Mouse (Mus musculus): Measurements from ENCODE around the gene Gm28053. TPM values are rescaled to one million over a fixed set of nuclear protein-coding genes. Genes with fewer than 3 reads are reported as not detected.
A peak's percentile ranks its signal among the peaks of the same experiment; 100 is the strongest.
"Not testable (repeated sequence)": the region's sequence is repeated elsewhere in the genome, so short reads cannot be mapped to it uniquely, and the experiment has no call there.

Gene Gm28053
- polyA plus RNA-seq, 1 experiment from 2014 or later: 2.3 TPM

DNA sequence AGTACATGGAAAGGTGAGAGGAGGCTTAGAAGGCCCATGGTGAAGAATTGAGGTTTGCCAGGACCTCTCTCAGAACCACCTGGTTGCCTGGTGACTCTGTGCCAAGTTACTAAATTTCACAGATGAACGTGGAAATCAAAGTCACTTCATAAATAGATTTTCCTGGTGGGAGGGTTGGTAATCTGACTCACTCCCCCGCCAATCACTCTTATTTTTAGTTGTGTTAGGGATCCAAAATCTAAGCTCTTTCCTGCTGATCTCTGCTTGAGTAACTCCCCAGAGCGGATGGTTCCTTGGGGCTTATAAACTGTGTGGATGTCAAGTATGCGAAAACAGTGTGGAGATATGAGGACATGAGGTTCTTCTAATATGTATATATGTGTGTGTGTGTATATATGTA is 36.1 kb upstream of the Gm28053 start:
- H3K27ac ChIP-seq (ENCODE audit: low read depth, low read length): no peak overlapping the region

DNA sequence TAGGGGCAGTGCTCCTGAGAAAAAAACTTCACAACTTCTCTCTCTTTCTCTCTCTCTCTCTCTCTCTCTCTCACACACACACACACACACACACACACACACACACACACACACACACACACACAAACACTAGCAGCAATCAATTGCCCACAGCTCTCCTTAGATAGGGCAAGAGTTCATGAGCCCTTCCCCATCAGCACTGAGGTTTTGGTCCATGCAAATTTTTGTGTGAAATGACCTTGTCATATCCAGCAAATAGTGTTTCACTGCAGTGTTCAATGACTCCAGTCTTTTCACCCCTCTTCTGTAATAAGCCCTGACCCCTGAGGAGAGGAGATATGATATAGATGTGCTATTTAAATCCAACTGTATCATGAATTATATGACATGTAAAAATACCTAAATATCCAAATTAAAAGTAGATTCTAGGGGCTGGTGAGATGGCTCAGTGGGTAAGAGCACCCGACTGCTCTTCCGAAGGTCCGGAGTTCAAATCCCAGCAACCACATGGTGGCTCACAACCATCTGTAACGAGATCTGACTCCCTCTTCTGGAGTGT is 35.1 kb upstream of the Gm28053 start:
- not testable (repeated sequence) for H3K4me1 ChIP-seq (replicated peaks; ENCODE audit: control insufficient read depth, insufficient read depth, low read length); H3K27ac ChIP-seq (ENCODE audit: low read depth, low read length); H3K9ac ChIP-seq (ENCODE audit: low read depth, low read length); H3K9me3 ChIP-seq (ENCODE audit: control insufficient read depth); H3K4me2 ChIP-seq (replicated peaks; ENCODE audit: low read depth); ATAC-seq; H3K27me3 ChIP-seq (replicated peaks; ENCODE audit: control insufficient read depth, insufficient read depth, low read length); H3K4me3 ChIP-seq (ENCODE audit: low read depth, low read length); H3K36me3 ChIP-seq (ENCODE audit: control insufficient read depth, insufficient read depth)
- WGBS: 97% methylated on average over 3 of the region's 4 CpGs

More for the DNA sequence above, 36.1 kb upstream of the Gm28053 start:
- ATAC-seq: no peak
- WGBS: 76% methylated on average over 4 of the region's 4 CpGs
- no peak overlapping the region for H3K4me2 ChIP-seq (replicated peaks; ENCODE audit: low read depth)
- no peaks in the 10 kb centered on the region for H3K4me1 ChIP-seq (replicated peaks; ENCODE audit: control insufficient read depth, insufficient read depth, low read length)
- H3K4me3 ChIP-seq (ENCODE audit: low read depth, low read length): no peak overlapping the region
- H3K9ac ChIP-seq (ENCODE audit: low read depth, low read length): no peak overlapping the region
- H3K27me3 ChIP-seq (replicated peaks; ENCODE audit: control insufficient read depth, insufficient read depth, low read length): no peaks in the 10 kb centered on the region
- H3K9me3 ChIP-seq (ENCODE audit: control insufficient read depth): no peaks in the 10 kb centered on the region
- TF ChIP-seq CTCF (IDR thresholded peaks at IDR 0.05; ENCODE audit: low read depth): no peak
- H3K36me3 ChIP-seq (ENCODE audit: control insufficient read depth, insufficient read depth): no peaks in the 10 kb centered on the region

DNA sequence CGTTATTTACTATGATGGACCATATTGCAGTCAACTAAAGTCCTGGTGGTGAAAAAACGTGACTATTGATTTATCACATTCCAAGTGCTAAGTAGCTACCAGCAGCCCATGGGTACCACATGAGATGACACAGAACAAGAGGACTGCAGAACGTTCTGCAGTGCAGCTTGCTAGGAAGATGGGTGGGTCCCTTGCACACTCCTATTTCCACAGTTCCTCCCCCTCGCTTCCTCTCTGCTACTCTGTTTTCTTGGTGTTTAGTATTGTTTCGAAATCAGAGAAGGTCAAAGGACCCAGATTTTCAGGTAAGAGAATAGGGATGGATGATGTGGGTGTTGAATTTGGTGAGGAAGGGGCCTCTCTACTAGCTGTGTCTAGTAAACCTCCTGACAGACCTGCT is 34.1 kb upstream of the Gm28053 start, which contains the start of gene Gimap4:
Gene Gimap4, plus strand, starts transcription at position 231 of the 400 bp plus-strand sequence.
- no peak within 1 kb of the TSS; the same call in 1 of the 2 replicates for H3K27ac ChIP-seq (ENCODE audit: low read depth, low read length)

DNA sequence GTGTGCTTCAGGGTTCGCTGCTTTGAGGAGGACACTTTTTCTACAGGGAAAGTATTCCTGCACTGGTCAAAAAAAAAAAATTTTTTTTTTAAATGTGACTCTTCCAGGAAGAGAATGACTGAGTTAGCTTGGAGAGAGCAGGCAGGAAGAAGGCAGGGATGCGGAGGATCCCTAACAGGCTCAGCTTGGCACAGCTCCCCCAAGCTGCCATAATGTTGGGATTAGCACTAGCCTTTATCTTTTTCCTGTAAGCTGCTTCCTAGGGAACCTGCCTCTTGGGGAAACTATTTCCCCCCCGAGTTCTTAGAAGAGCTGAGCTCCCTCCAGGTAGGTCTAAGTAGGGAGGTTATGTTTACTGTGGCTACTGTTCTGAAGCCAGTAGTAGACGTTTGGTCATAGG is 33.6 kb upstream of the Gm28053 start:
- H3K4me3 ChIP-seq (ENCODE audit: low read depth, low read length): no peak overlapping the region
- no peaks in the 10 kb centered on the region for H3K4me1 ChIP-seq (replicated peaks; ENCODE audit: control insufficient read depth, insufficient read depth, low read length)
- 0 out of 2 replicates have a peak overlapping the region, but pooled peaks have one; percentile 17 for H3K4me2 ChIP-seq (replicated peaks; ENCODE audit: low read depth)
- no peaks in the 10 kb centered on the region for H3K27me3 ChIP-seq (replicated peaks; ENCODE audit: control insufficient read depth, insufficient read depth, low read length)
- H3K36me3 ChIP-seq (ENCODE audit: control insufficient read depth, insufficient read depth): no peaks in the 10 kb centered on the region
- no peaks in the 10 kb centered on the region for H3K9me3 ChIP-seq (ENCODE audit: control insufficient read depth)
- WGBS: 69% methylated on average over 4 of the region's 4 CpGs
- H3K9ac ChIP-seq (ENCODE audit: low read depth, low read length): no peak overlapping the region
- no peak for ATAC-seq
- TF ChIP-seq CTCF (IDR thresholded peaks at IDR 0.05; ENCODE audit: low read depth): 0 out of 2 replicates have a peak, but pooled peaks have one; percentile 5
- H3K27ac ChIP-seq (ENCODE audit: low read depth, low read length): no peak overlapping the region; the same call in 1 of the 2 replicates

More for the DNA sequence above, 34.1 kb upstream of the Gm28053 start, which contains the start of gene Gimap4:
- 0 out of 2 replicates have a peak within 1 kb of the TSS, but pooled peaks have one; percentile 17 for H3K4me2 ChIP-seq (replicated peaks; ENCODE audit: low read depth)
- H3K9ac ChIP-seq (ENCODE audit: low read depth, low read length): no peak within 1 kb of the TSS
- H3K9me3 ChIP-seq (ENCODE audit: control insufficient read depth): no peaks in the 10 kb centered on the region
- whole genome bisulfite sequencing: 63% methylated on average over 5 of the region's 5 CpGs
- H3K4me3 ChIP-seq (ENCODE audit: low read depth, low read length): no peak within 1 kb of the TSS
- ATAC-seq: no peak
- TF ChIP-seq CTCF (IDR thresholded peaks at IDR 0.05; ENCODE audit: low read depth): no peak
- H3K4me1 ChIP-seq (replicated peaks; ENCODE audit: control insufficient read depth, insufficient read depth, low read length): no peaks in the 10 kb centered on the region
- H3K27me3 ChIP-seq (replicated peaks; ENCODE audit: control insufficient read depth, insufficient read depth, low read length): no peaks in the 10 kb centered on the region
- H3K36me3 ChIP-seq (ENCODE audit: control insufficient read depth, insufficient read depth): no peaks in the 10 kb centered on the region

DNA sequence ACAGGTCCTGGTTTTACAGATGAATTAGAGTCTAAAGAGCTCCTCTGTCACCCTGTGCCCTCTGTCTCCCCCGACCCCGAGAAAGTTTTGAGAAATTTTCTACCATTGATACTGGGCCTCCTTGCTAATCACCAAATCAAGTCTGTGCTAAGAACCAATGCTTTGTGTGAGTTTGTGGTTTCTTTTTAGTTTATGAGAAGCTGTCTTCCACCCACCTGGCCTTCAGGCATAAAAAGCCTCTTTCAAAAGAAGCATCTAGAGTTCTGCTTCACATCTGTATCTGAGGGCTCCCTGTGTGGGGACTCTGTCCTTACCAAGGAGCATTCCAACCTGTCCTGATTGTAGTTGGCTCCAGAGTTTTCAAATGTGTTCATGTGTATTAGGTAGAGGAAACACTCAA is 33.2 kb upstream of the Gm28053 start:
- Histone ChIP-seq H3K4me3 (ENCODE audit: low read depth, low read length) (no peak overlapping the region), H3K9ac (ENCODE audit: low read depth, low read length) (no peak overlapping the region), H3K27me3 (replicated peaks; ENCODE audit: control insufficient read depth, insufficient read depth, low read length) (no peaks in the 10 kb centered on the region), H3K4me1 (replicated peaks; ENCODE audit: control insufficient read depth, insufficient read depth, low read length) (no peaks in the 10 kb centered on the region), H3K4me2 (replicated peaks; ENCODE audit: low read depth) (no peak overlapping the region), H3K27ac (ENCODE audit: low read depth, low read length) (no peak overlapping the region; the same call in 1 of the 2 replicates), H3K9me3 (ENCODE audit: control insufficient read depth) (no peaks in the 10 kb centered on the region), H3K36me3 (ENCODE audit: control insufficient read depth, insufficient read depth) (no peaks in the 10 kb centered on the region)
- no peak for TF ChIP-seq CTCF (IDR thresholded peaks at IDR 0.05; ENCODE audit: low read depth)
- WGBS: 94% methylated on average over 2 of the region's 2 CpGs
- no peak for ATAC-seq

DNA sequence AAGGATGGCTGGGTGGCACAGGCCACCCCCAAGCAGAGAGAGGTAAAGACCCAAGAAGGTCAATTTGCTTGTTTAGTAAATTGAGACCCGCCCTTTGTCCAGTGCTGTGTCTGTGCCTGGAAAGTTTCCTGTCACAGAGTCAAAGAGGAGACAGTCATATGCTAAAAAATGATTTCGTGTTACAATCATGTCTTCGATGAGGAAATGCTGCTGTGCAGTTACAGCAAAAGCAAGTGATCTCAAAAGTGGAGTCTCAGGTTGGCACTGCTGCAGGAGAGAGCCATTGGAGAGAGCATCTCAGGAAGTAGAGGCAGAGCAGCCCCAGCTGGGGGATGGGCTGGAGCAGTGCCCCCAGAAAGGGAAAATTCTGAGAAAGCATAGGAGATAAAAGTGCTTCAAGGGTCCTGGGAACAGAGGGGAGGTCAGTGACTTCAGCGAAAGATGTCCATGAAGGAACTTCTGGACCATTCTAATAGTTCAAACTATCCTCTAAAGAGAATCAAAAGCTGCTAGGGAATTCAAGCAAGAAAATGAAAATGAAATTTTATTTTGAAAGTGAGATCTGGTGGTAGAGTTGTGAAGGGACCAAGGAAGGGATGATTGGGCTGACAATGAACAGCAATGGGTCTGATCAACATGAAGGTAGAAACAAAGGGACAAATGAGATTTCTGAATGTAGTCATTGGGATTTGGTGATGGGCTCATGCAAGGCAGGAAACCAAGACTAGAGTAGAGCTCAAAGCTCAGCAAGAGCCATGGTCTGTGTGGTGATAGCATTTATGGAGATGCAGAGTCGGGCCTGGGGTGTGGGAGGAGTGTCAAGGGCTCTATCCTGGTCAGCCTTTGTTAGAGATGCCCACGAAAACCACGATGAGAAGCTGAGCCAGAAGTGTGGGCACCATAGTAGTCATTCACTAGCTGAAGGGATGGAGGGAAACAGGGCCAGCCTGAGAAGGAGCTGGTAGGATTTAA is 32.4 kb upstream of the Gm28053 start:
- no peak for TF ChIP-seq CTCF (IDR thresholded peaks at IDR 0.05; ENCODE audit: low read depth)
- H3K4me3 ChIP-seq (ENCODE audit: low read depth, low read length): no peak overlapping the region
- H3K27me3 ChIP-seq (replicated peaks; ENCODE audit: control insufficient read depth, insufficient read depth, low read length): no peaks in the 10 kb centered on the region
- no peak overlapping the region for H3K9ac ChIP-seq (ENCODE audit: low read depth, low read length)
- no peaks in the 10 kb centered on the region for H3K4me1 ChIP-seq (replicated peaks; ENCODE audit: control insufficient read depth, insufficient read depth, low read length)
- 87% methylated on average over 7 of the region's 7 CpGs for WGBS
- H3K4me2 ChIP-seq (replicated peaks; ENCODE audit: low read depth): no peak overlapping the region
- H3K27ac ChIP-seq (ENCODE audit: low read depth, low read length): no peak overlapping the region
- ATAC-seq: no peak
- no peaks in the 10 kb centered on the region for H3K9me3 ChIP-seq (ENCODE audit: control insufficient read depth)
- H3K36me3 ChIP-seq (ENCODE audit: control insufficient read depth, insufficient read depth): no peaks in the 10 kb centered on the region
